Mouse (Mus musculus) monocyte, adult 2 months (primary cell): Measurements from ENCODE around the gene Mrpl28.
A peak's percentile ranks its signal among the peaks of the same experiment; 100 is the strongest.
"Not testable (repeated sequence)": the region's sequence is repeated elsewhere in the genome, so short reads cannot be mapped to it uniquely, and the experiment has no call there.

Source experiments
- DNase-seq, 2 experiments: peaks; one replicate each; pipeline ENCODE4 v3.0.0; 2022; ENCODE audit warnings: low spot score in 2 of 2, low read depth in 1 of 2

Gene Mrpl28

GRCm38 (mm10) chr17:26162736-26163135, 39.4 kb downstream of the Mrpl28 start:
- no peak for DNase-seq

DNA sequence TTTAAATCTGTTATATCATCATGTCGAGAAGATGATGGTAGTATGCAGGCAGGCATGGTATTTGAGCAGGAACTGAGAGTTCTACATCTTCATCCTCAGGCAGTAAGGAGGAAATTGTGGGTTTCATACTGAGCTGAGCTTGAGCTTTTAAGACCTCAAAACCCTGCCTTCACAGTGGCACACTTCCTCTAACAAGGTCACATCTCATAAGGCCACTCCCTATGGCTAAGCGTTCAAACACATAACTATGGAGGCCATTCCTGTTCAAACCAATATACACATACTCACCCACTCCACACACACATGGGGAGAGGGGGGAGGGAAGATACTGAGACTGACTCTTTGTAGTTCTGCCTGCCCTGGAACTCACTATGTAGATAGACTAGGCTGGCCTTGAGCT, 44.7 kb downstream of the Mrpl28 start:
- DNase-seq, result peak; percentile 48 to 52

DNA sequence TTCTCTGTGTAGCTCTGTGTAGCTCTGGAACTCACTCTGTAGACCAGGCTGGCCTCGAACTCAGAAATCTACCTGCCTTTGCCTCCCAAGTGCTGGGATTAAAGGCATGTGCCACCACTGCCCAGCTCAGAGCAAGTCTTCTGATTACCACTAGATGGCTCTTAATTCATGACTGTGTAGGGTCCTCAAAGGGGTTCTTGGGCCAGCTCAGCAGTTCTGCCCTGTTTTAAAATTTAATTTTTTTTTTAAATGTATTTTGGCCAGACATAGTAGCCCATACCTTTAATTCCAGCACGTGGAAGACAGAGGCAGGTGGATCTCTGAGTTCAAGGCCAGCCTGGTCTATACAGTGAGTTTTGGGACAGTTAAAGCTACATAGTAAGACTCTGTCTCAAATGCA, 51.9 kb downstream of the Mrpl28 start:
- not testable (repeated sequence) for DNase-seq
